Mouse (Mus musculus) hindbrain, embryonic 12.5 days (tissue): ENCODE measurements around the gene Tspan3. TPM values are rescaled to one million over a fixed set of nuclear protein-coding genes. Genes with fewer than 3 reads are reported as not detected.
A peak's percentile ranks its signal among the peaks of the same experiment; 100 is the strongest.

Source experiments
- ATAC-seq: fragments of 200-750 bp; cut with Nextera tagmentation; 2 replicates; pipeline ENCODE4 v1.8.0; 2017; ENCODE audit warnings: moderate TSS enrichment; ENCODE audit not compliant: low FRiP score
- H3K27ac ChIP-seq: fragments of 300-500 bp; sonication (generic); 2 replicates; pipeline ENCODE4 v1.5.1; 2016; ENCODE audit warnings: mild to moderate bottlenecking
- H3K27me3 ChIP-seq: fragments of 300-500 bp; sonication (generic); 2 replicates; pipeline ENCODE4 v1.6.1; 2016; ENCODE audit warnings: mild to moderate bottlenecking
- H3K36me3 ChIP-seq: fragments of 300-500 bp; sonication (generic); 2 replicates; pipeline ENCODE4 v1.6.1; 2016; ENCODE audit warnings: mild to moderate bottlenecking
- H3K4me1 ChIP-seq: fragments of 300-500 bp; sonication (generic); 2 replicates; pipeline ENCODE4 v1.6.1; 2016
- H3K4me2 ChIP-seq: fragments of 300-500 bp; sonication (generic); replicated peaks from 2 replicates; pipeline ENCODE4 v1.6.1; 2016; ENCODE audit warnings: mild to moderate bottlenecking
- H3K4me3 ChIP-seq: fragments of 300-500 bp; sonication (generic); 2 replicates; pipeline ENCODE4 v1.5.1; 2016; ENCODE audit warnings: mild to moderate bottlenecking
- H3K9ac ChIP-seq: fragments of 300-500 bp; sonication (generic); 2 replicates; pipeline ENCODE4 v1.6.1; 2016; ENCODE audit warnings: mild to moderate bottlenecking, moderate library complexity
- H3K9me3 ChIP-seq: fragments of 300-500 bp; sonication (generic); replicated peaks from 2 replicates; pipeline ENCODE4 v1.6.1; 2016; ENCODE audit warnings: mild to moderate bottlenecking
- WGBS: fragments of 180-500 bp; shearing (Covaris S2); methylation state at CpG from one replicate; pipeline ENCODE4 v1.1.7; 2016; 5-methylcytosine and 5-hydroxymethylcytosine counted together
- polyA plus RNA-seq: library from polyadenylated mRNA; unstranded; fragments of >200 nt; fragmentation: Nextera tagmentation; extraction: Ambion mirVana; gene quantifications from 2 replicates; pipeline ENCODE4 v1.2.1, GENCODE M21; 2016

Gene Tspan3
- 495 and 515 TPM in 2 replicates for polyA plus RNA-seq

DNA sequence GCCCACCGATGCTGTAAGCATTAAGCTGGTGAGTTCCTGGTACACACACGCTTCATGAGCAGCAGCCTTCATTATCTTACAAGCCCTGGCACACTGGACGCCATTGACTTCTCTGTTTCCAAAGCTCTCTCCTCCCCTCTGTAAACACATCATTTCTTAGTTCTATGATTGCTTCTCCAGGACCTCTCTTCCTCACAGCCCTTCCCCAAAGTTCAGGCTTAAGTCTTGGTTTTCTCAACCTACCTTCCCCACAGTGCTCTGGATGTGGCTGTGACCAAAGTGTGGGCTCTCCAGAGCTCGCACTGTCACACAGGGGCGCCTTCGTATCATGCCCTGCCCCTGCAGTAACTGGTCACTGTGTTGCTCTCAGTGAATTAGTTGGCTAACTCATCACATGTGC is at the start of gene Tspan3:
Gene Tspan3, minus strand, starts transcription at position 101 of the 400 bp plus-strand sequence.
- H3K27ac ChIP-seq, result no peak within 1 kb of the TSS
- 92% methylated on average over 6 of the region's 6 CpGs for WGBS

DNA sequence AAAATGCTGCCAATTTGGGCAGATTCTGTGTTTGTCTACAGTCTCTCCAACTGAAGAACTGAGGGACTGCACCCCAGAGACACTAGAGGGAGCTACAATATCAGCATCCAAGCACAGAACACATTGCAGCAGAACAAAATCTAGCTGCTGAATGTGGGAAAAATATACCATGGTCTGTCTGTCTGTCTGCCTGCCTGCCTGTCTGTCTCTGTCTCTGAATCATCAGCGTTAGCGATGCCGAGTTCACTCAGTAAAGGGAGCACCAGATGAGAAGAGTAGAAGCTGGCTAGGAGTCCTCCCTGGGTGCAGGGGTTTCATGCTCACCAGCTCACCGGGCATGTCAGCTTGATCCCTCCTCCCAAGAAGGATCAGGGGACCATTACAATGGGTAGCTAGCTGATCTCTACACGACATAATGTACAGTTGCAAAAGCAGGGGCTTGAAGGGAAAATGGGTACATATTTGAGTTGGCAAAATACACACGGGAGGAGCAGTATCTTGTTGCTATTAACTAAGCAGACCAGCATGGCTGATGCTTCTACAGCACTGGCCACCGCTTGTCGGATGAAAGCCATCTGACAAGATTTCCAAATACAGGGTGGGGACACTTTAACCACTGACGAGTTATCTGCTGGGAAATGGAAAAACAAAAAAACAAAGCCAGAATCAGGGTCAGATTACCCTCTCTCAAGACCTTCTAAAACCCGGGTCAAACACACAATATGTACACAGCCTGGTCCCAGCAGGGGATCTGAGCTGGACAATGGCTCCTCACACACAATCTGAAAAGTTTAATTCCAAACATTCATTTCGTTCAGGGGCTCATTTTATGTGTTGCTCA is 48.4 kb upstream of the Tspan3 start:
- Histone ChIP-seq H3K27ac (no peak overlapping the region), H3K4me3 (peak overlapping the region; percentile 13)
- ATAC-seq, result peak; percentile 48

More for the DNA sequence above, at the start of gene Tspan3:
- no peak for ATAC-seq
- no peak within 1 kb of the TSS for H3K9ac ChIP-seq
- H3K4me2 ChIP-seq, result no peak within 1 kb of the TSS
- H3K9me3 ChIP-seq, result no peaks in the 10 kb centered on the region
- H3K27me3 ChIP-seq, result no peaks in the 10 kb centered on the region
- H3K4me1 ChIP-seq, result peaks cover 20% of the 10 kb centered on the region
- H3K36me3 ChIP-seq, result no peaks in the 10 kb centered on the region
- no peak within 1 kb of the TSS for H3K4me3 ChIP-seq

GRCm38 (mm10) chr9:56208817-56209216 is 43.5 kb upstream of the Tspan3 start:
- H3K4me2 ChIP-seq, result no peak overlapping the region
- H3K27me3 ChIP-seq, result no peaks in the 10 kb centered on the region
- peaks cover 4% of the 10 kb centered on the region for H3K4me1 ChIP-seq
- no peaks in the 10 kb centered on the region for H3K9me3 ChIP-seq
- H3K36me3 ChIP-seq, result no peaks in the 10 kb centered on the region
- no peak for ATAC-seq
- WGBS, result 84% methylated on average over 8 of the region's 8 CpGs
- H3K9ac ChIP-seq, result no peak overlapping the region
- no peak overlapping the region for H3K4me3 ChIP-seq
- H3K27ac ChIP-seq, result no peak overlapping the region

More for the DNA sequence above, 48.4 kb upstream of the Tspan3 start:
- H3K4me1 ChIP-seq, result peaks cover 11% of the 10 kb centered on the region
- peak overlapping the region; percentile 51 for H3K4me2 ChIP-seq
- H3K27me3 ChIP-seq, result no peaks in the 10 kb centered on the region
- H3K9ac ChIP-seq, result no peak overlapping the region
- H3K9me3 ChIP-seq, result no peaks in the 10 kb centered on the region
- WGBS, result 10% methylated on average over 11 of the region's 11 CpGs
- H3K36me3 ChIP-seq, result no peaks in the 10 kb centered on the region

GRCm38 (mm10) chr9:56207516-56207915 is 42.2 kb upstream of the Tspan3 start:
- H3K4me2 ChIP-seq, result no peak overlapping the region
- 87% methylated on average over 5 of the region's 5 CpGs for WGBS
- H3K27ac ChIP-seq, result no peak overlapping the region

DNA sequence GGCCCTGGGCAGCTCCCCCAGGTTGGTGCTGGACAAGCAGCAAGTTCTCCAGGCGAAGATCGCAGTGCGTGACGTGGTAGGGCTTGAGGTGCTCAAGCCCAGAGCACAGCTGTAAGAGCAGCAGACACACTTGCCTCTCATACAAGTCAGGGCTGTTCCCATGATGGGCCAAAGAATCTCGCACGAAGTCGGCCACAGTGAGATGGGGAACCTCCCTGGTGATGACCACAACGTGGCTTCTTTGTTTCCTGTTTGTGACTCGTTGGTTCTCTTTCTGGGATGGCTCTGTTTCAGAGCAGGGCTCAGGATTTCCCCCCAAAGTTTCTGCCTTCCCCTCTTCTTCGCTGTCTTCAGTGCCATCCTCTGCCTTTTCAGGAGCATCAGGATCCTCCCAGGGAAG is 41.8 kb upstream of the Tspan3 start:
- Histone ChIP-seq H3K4me1 (no peaks in the 10 kb centered on the region), H3K27ac (no peak overlapping the region), H3K9ac (no peak overlapping the region), H3K36me3 (no peaks in the 10 kb centered on the region), H3K27me3 (no peaks in the 10 kb centered on the region), H3K4me3 (no peak overlapping the region), H3K9me3 (no peaks in the 10 kb centered on the region), H3K4me2 (no peak overlapping the region)
- no peak for ATAC-seq
- 88% methylated on average over 10 of the region's 10 CpGs for WGBS

More at GRCm38 (mm10) chr9:56207516-56207915, 42.2 kb upstream of the Tspan3 start:
- Histone ChIP-seq H3K9ac (no peak overlapping the region), H3K36me3 (no peaks in the 10 kb centered on the region), H3K27me3 (no peaks in the 10 kb centered on the region), H3K9me3 (no peaks in the 10 kb centered on the region), H3K4me1 (no peaks in the 10 kb centered on the region), H3K4me3 (no peak overlapping the region)
- no peak for ATAC-seq

DNA sequence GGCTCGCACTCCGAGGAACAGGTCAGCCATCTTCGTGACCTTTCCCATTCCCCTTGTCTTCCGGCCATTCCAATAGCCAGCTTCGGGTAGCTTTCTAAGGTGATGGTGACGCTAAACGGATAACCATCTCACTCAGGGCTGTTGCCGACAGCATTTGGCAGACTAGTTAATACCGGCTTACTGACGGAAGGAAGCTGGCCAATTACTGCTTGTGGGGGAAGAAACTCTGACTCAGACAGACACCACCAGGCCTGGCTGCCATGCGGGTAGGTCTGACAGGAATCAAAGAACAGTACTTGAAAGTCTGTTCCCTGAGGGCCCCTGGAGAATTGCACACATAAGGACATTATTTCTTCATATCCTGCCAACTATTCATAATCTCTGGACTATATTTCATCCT is 40.1 kb upstream of the Tspan3 start:
- no peak for ATAC-seq
- no peak overlapping the region for H3K4me2 ChIP-seq
- H3K36me3 ChIP-seq, result no peaks in the 10 kb centered on the region
- H3K9me3 ChIP-seq, result no peaks in the 10 kb centered on the region
- no peak overlapping the region for H3K4me3 ChIP-seq
- H3K4me1 ChIP-seq, result 0 out of 2 replicates have a peak, but pooled peaks cover 5% of the 10 kb centered on the region
- whole genome bisulfite sequencing, result 86% methylated on average over 11 of the region's 11 CpGs
- no peak overlapping the region for H3K27ac ChIP-seq
- no peaks in the 10 kb centered on the region for H3K27me3 ChIP-seq
- H3K9ac ChIP-seq, result no peak overlapping the region

DNA sequence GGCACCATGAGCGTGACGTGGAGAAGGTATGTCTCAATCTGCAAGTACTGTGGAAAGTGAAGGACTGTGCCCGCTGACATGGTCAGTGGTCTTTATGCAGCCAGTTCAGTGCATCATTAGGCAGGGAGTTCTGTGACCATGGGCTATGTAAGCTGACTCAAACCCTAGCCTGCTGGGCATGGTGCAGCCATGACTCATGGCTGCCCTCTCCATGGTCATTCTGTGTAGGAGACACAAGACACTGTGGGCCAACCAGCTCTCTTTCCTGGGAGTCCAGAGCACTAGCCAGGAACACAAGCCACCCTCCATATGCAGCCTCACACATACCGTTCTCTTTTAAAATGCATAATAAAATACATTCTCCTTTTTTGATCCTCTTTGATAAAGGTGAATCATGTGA is 39.0 kb upstream of the Tspan3 start:
- H3K4me3 ChIP-seq, result no peak overlapping the region
- H3K36me3 ChIP-seq, result no peaks in the 10 kb centered on the region
- no peak overlapping the region for H3K4me2 ChIP-seq
- 91% methylated on average over 4 of the region's 4 CpGs for WGBS
- H3K4me1 ChIP-seq, result 0 out of 2 replicates have a peak, but pooled peaks cover 5% of the 10 kb centered on the region
- no peak overlapping the region for H3K9ac ChIP-seq
- H3K27ac ChIP-seq, result no peak overlapping the region
- no peak for ATAC-seq
- no peaks in the 10 kb centered on the region for H3K27me3 ChIP-seq
- no peaks in the 10 kb centered on the region for H3K9me3 ChIP-seq

DNA sequence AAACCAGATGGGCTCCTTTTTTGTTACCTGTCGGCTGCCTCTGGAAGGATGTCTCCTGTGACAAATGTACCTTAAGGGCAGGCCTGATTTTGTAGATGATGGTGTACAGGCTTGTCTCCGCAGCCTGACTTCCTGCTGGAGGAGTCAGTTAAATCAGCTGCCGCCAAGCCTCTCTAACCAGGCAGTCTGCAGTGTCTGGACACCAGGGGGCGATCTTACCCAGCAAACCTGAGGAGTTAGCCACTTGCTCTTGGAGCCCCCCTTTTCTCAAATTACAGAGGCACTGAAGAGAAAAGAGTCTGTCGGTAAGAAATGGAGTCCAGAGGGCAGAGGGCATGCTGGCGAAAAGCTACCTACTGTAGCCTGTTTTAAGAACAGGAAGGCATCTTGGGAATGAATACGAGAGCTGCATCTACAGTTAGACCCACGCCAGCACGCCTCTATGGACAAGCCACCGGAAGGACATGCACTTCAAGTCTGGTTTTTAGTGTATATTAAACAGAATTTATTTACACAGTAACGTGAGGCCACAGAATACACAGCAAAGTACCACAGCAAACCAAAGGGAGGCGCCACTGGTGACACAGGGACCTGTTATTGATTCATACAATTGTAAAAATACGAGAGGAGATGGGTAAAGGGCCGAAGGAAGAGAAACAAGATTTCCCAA is 35.5 kb upstream of the Tspan3 start:
- no peak overlapping the region for H3K27ac ChIP-seq
- peaks cover 6% of the 10 kb centered on the region; the same call in 1 of the 2 replicates for H3K4me1 ChIP-seq
- WGBS, result 37% methylated on average over 14 of the region's 14 CpGs
- no peaks in the 10 kb centered on the region for H3K9me3 ChIP-seq
- ATAC-seq, result no peak
- no peak overlapping the region for H3K4me3 ChIP-seq
- 0 out of 2 replicates have a peak overlapping the region, but pooled peaks have one; percentile 11 for H3K4me2 ChIP-seq
- H3K9ac ChIP-seq, result no peak overlapping the region
- H3K27me3 ChIP-seq, result no peaks in the 10 kb centered on the region
- H3K36me3 ChIP-seq, result no peaks in the 10 kb centered on the region

DNA sequence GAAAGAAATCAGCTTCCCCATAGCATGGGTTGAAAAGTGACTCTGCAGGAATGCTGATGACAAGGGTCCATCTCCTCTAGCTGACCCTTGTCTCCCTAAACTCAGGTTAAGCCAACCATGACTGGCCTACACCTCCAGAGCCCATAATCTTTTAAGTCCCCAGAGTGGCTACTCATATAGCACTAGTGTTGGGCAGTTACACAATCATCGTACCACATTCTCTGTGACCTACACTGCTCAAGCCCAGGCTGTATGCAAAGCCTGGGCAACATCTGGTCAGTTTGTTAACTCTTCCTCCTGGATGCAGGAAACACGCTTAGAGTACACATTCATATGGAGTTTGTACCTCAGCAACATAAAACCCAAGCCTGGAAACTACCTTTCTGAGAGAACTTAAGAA is 34.9 kb upstream of the Tspan3 start:
- H3K36me3 ChIP-seq, result no peaks in the 10 kb centered on the region
- H3K4me3 ChIP-seq, result no peak overlapping the region
- no peak overlapping the region for H3K27ac ChIP-seq
- H3K4me2 ChIP-seq, result no peak overlapping the region
- no peaks in the 10 kb centered on the region for H3K27me3 ChIP-seq
- H3K9me3 ChIP-seq, result no peaks in the 10 kb centered on the region
- peaks cover 11% of the 10 kb centered on the region for H3K4me1 ChIP-seq
- H3K9ac ChIP-seq, result no peak overlapping the region
- WGBS, result 62% methylated on average over 2 of the region's 2 CpGs
- ATAC-seq, result no peak

DNA sequence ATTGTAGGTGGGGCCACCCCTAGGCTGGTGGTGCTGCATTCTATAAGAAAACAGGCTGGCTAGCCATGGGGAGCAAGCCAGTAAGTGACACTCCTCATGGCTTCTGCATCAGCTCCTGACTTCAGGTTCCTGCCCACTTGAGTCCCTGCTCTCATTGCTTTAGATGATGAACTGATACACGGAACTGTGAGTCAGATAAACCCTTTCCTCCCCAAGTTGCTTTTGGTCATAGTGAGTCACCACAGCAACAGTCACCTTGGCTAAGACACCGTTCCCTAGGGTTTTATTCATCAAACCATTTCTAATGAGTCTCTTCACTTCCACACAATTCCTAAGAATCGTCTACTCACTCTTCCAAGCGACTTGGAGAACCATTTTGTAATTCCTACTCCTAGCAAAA is 31.6 kb upstream of the Tspan3 start:
- 85% methylated on average over 4 of the region's 4 CpGs for WGBS
- H3K27me3 ChIP-seq, result no peaks in the 10 kb centered on the region
- ATAC-seq, result no peak

DNA sequence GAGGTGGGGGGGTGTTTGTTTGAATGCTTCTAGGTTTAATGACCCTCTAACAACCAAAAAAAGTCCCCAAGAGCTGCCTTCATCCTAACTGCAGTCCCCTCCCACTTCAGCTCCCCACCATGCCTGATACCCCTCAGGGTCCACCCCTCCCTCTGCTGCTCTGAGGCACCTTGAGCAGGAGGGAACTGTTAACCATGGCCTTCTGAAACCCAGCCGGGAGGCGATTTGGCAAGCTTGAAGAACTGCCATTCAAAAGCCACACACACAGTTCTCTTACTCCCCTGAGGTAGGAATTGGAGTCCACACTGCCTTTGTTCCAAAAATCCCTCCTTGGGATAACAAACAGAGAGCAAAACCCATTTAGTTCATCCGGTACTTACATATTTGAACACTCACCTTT is 29.9 kb upstream of the Tspan3 start:
- ATAC-seq, result no peak
- no peak overlapping the region for H3K4me3 ChIP-seq
- no peak overlapping the region for H3K27ac ChIP-seq
- 47% methylated on average over 3 of the region's 3 CpGs for WGBS
- no peak overlapping the region for H3K4me2 ChIP-seq
- no peaks in the 10 kb centered on the region for H3K36me3 ChIP-seq
- H3K27me3 ChIP-seq, result no peaks in the 10 kb centered on the region
- H3K9me3 ChIP-seq, result no peaks in the 10 kb centered on the region
- H3K4me1 ChIP-seq, result peaks cover 24% of the 10 kb centered on the region
- H3K9ac ChIP-seq, result no peak overlapping the region

More for the DNA sequence above, 31.6 kb upstream of the Tspan3 start:
- H3K27ac ChIP-seq, result no peak overlapping the region
- H3K9me3 ChIP-seq, result no peaks in the 10 kb centered on the region
- no peak overlapping the region for H3K4me2 ChIP-seq
- no peak overlapping the region for H3K9ac ChIP-seq
- no peaks in the 10 kb centered on the region for H3K36me3 ChIP-seq
- peaks cover 21% of the 10 kb centered on the region for H3K4me1 ChIP-seq
- H3K4me3 ChIP-seq, result no peak overlapping the region

GRCm38 (mm10) chr9:56191498-56192455 is 26.5 kb upstream of the Tspan3 start:
- H3K27ac ChIP-seq, result peak overlapping the region; percentile 62

More at GRCm38 (mm10) chr9:56191498-56192455, 26.5 kb upstream of the Tspan3 start:
- 62% methylated on average over 11 of the region's 11 CpGs for WGBS
- H3K4me2 ChIP-seq, result no peak overlapping the region
- H3K27me3 ChIP-seq, result no peaks in the 10 kb centered on the region
- no peaks in the 10 kb centered on the region for H3K9me3 ChIP-seq
- no peaks in the 10 kb centered on the region for H3K36me3 ChIP-seq
- peak; percentile 62 for ATAC-seq
- no peak overlapping the region for H3K4me3 ChIP-seq
- H3K4me1 ChIP-seq, result peaks cover 24% of the 10 kb centered on the region
- no peak overlapping the region for H3K9ac ChIP-seq
